Mouse (Mus musculus) MEL (cell line): Measurements from ENCODE around the gene Chrm3. TPM values are rescaled to one million over a fixed set of nuclear protein-coding genes. Genes with fewer than 3 reads are reported as not detected.
"Not testable (repeated sequence)": the region's sequence is repeated elsewhere in the genome, so short reads cannot be mapped to it uniquely, and the experiment has no call there.

Experiments
- DNase-seq: peaks from one replicate; pipeline ENCODE4 v3.0.0; 2011; ENCODE audit warnings: low read depth, low spot score
- H3K27ac ChIP-seq: 2 replicates; pipeline ENCODE4 v1.5.1; 2012; ENCODE audit warnings: low read depth, mild to moderate bottlenecking, control low read depth, low read length, moderate library complexity; ENCODE audit not compliant: control insufficient read depth
- H3K27me3 ChIP-seq, 2 experiments: fragments of 150-350 bp in 1 of 2; sonication (generic) in 1 of 2; 2 replicates each; pipeline ENCODE4 v1.6.1; 2012; ENCODE audit warnings: low read length in 2 of 2, mild to moderate bottlenecking in 2 of 2, improper control_type of control experiment in 1 of 2, moderate library complexity in 1 of 2; ENCODE audit not compliant: insufficient read depth in 2 of 2, control insufficient read depth in 1 of 2
- H3K36me3 ChIP-seq, 2 experiments: 2 replicates each; pipeline ENCODE4 v1.6.1; 2012 to 2014; ENCODE audit warnings: low read length in 2 of 2, improper control_type of control experiment in 1 of 2, inconsistent platforms in 1 of 2, mild to moderate bottlenecking in 1 of 2; ENCODE audit not compliant: insufficient read depth in 2 of 2, control insufficient read depth in 1 of 2
- H3K4me1 ChIP-seq, 2 experiments: fragments of 150-350 bp in 1 of 2; sonication (generic) in 1 of 2; 2 replicates each; pipeline ENCODE4 v1.6.1; 2012; ENCODE audit warnings: low read length in 2 of 2, improper control_type of control experiment in 1 of 2, mild to moderate bottlenecking in 1 of 2; ENCODE audit not compliant: insufficient read depth in 2 of 2, control insufficient read depth in 1 of 2
- H3K4me3 ChIP-seq, 2 experiments: fragments of 150-350 bp in 1 of 2; sonication (generic) in 1 of 2; 2 replicates each; pipeline ENCODE4 v1.5.1; 2012; ENCODE audit warnings: low read depth in 2 of 2, low read length in 2 of 2, mild to moderate bottlenecking in 2 of 2, moderate library complexity in 2 of 2, control low read depth in 1 of 2, improper control_type of control experiment in 1 of 2; ENCODE audit not compliant: control insufficient read depth in 1 of 2, insufficient read depth in 1 of 2
- H3K79me2 ChIP-seq: 2 replicates; pipeline ENCODE4 v1.6.1; 2012; ENCODE audit warnings: mild to moderate bottlenecking, low read length, moderate library complexity; ENCODE audit not compliant: control insufficient read depth, poor library complexity, insufficient read depth
- H3K9ac ChIP-seq: 2 replicates; pipeline ENCODE4 v1.6.1; 2012; ENCODE audit warnings: low read depth, mild to moderate bottlenecking, control low read depth, low read length, moderate library complexity; ENCODE audit not compliant: control insufficient read depth, poor library complexity, severe bottlenecking
- H3K9me3 ChIP-seq: fragments of 150-350 bp; sonication (generic); replicated peaks from 2 replicates; pipeline ENCODE4 v1.6.1; 2012; ENCODE audit warnings: mild to moderate bottlenecking, low read length, improper control_type of control experiment, moderate library complexity; ENCODE audit not compliant: insufficient read depth
- CHD1 ChIP-seq: IDR thresholded peaks from 2 replicates; pipeline ENCODE4 v1.6.1; 2012; ENCODE audit warnings: low read depth, mild to moderate bottlenecking, inconsistent platforms, low read length, improper control_type of control experiment
- E2F4 ChIP-seq: IDR thresholded peaks from 2 replicates; pipeline ENCODE4 v1.6.1; 2011; ENCODE audit warnings: low read depth, low read length, improper control_type of control experiment, borderline replicate concordance
- EP300 ChIP-seq, 2 experiments: IDR thresholded peaks; 2 replicates each; pipeline ENCODE4 v1.6.1; 2011; ENCODE audit warnings: improper control_type of control experiment in 2 of 2, low read length in 2 of 2, low read depth in 1 of 2, mild to moderate bottlenecking in 1 of 2
- GATA1 ChIP-seq: IDR thresholded peaks from 2 replicates; pipeline ENCODE4 v1.6.1; 2011; ENCODE audit warnings: low read depth, low read length, improper control_type of control experiment
- MXI1 ChIP-seq: IDR thresholded peaks from 2 replicates; pipeline ENCODE4 v1.6.1; 2011; ENCODE audit warnings: mild to moderate bottlenecking, low read depth, low read length, improper control_type of control experiment
- MYB ChIP-seq: IDR thresholded peaks from 2 replicates; pipeline ENCODE4 v1.6.1; 2011; ENCODE audit warnings: mild to moderate bottlenecking, low read depth, low read length, improper control_type of control experiment
- NELFE ChIP-seq: IDR thresholded peaks from 2 replicates; pipeline ENCODE4 v1.6.1; 2011; ENCODE audit warnings: low read depth, low read length, improper control_type of control experiment
- POLR2AphosphoS5 ChIP-seq: IDR thresholded peaks from 2 replicates; pipeline ENCODE4 v1.6.1; 2012; ENCODE audit warnings: low read depth, borderline replicate concordance, mild to moderate bottlenecking, inconsistent platforms, low read length, moderate library complexity, mixed read lengths
- SMC3 ChIP-seq: IDR thresholded peaks from 2 replicates; pipeline ENCODE4 v1.6.1; 2011; ENCODE audit warnings: low read depth, low read length, improper control_type of control experiment
- TAL1 ChIP-seq: IDR thresholded peaks from 2 replicates; pipeline ENCODE4 v1.6.1; 2012; ENCODE audit warnings: mild to moderate bottlenecking, inconsistent platforms, low read length, moderate library complexity, mixed read lengths
- TCF12 ChIP-seq: IDR thresholded peaks from 2 replicates; pipeline ENCODE4 v1.6.1; 2014; ENCODE audit warnings: low read depth, mild to moderate bottlenecking, inconsistent platforms, low read length, improper control_type of control experiment, moderate library complexity
- UBTF ChIP-seq: IDR thresholded peaks from 2 replicates; pipeline ENCODE4 v1.6.1; 2012; ENCODE audit warnings: low read depth, mild to moderate bottlenecking, inconsistent platforms, low read length, improper control_type of control experiment, moderate library complexity, borderline replicate concordance; ENCODE audit not compliant: insufficient read depth
- USF2 ChIP-seq, 2 experiments: IDR thresholded peaks; 2 replicates each; pipeline ENCODE4 v1.6.1; 2011 to 2012; ENCODE audit warnings: improper control_type of control experiment in 2 of 2, low read length in 2 of 2, borderline replicate concordance in 1 of 2, inconsistent platforms in 1 of 2, low read depth in 1 of 2, mild to moderate bottlenecking in 1 of 2; ENCODE audit not compliant: insufficient read depth in 1 of 2
- polyA plus RNA-seq, 2 experiments: library from polyadenylated mRNA; stranded (reverse) in 1 of 2; unstranded in 1 of 2; fragments of >175 nt in 1 of 2; fragments of >200 nt in 1 of 2; gene quantifications; 2 replicates each; pipeline versions ENCODE4 v1.2.1 to v1.2.4; 2012; ENCODE audit warnings: low replicate concordance in 2 of 2, low read depth in 1 of 2; ENCODE audit not compliant: insufficient read length in 2 of 2, insufficient read depth in 1 of 2, missing spikeins in 1 of 2
- total RNA-seq: library from RNA; depleted of rRNA; stranded (reverse); fragments of 300-350 nt; gene quantifications from 2 replicates; pipeline ENCODE4 v1.2.3, GENCODE M21; 2012; rRNA removed

Chrm3 gene
- total RNA-seq (not detected in 2 replicates), polyA plus RNA-seq (not detected)

- Histone ChIP-seq H3K27me3 (no peaks in the 10 kb centered on the region), H3K9me3 (no peaks in the 10 kb centered on the region), H3K4me3 (no peak within 1 kb of the TSS), H3K4me1 (no peaks in the 10 kb centered on the region), H3K36me3 (no peaks in the 10 kb centered on the region), H3K79me2 (no peaks in the 10 kb centered on the region), H3K9ac (no peak within 1 kb of the TSS), H3K27ac (no peak within 1 kb of the TSS)
- TF ChIP-seq EP300 (IDR thresholded peaks at IDR 0.05; ENCODE audit: low read depth in 1 of 2, low read length in 2 of 2) (no peak), NELFE (no peak), MXI1 (no peak), CHD1 (no peak), TCF12 (no peak), E2F4 (no peak)
- no peak for DNase-seq
Measured at GRCm38 (mm10) chr13:10360777-10361176, at the start of gene Chrm3. Chrm3 (minus strand) TSS chr13:10360847.

GRCm38 (mm10) chr13:10394364-10394763, 33.7 kb upstream of the Chrm3 start:
- Histone ChIP-seq H3K9me3 (no peaks in the 10 kb centered on the region), H3K27ac (no peak overlapping the region), H3K4me3 (no peak overlapping the region), H3K36me3 (no peaks in the 10 kb centered on the region), H3K27me3 (no peaks in the 10 kb centered on the region)
- DNase-seq = no peak
- no peak for TF ChIP-seq POLR2AphosphoS5
- no peak for TF ChIP-seq GATA1
- TF ChIP-seq USF2 (IDR thresholded peaks at IDR 0.05; ENCODE audit: borderline replicate concordance in 1 of 2, insufficient read depth in 1 of 2, low read depth in 1 of 2, low read length in 2 of 2) = no peak
- no peak for TF ChIP-seq MYB
- no peak for TF ChIP-seq TCF12
- TF ChIP-seq SMC3 = no peak
- no peak for TF ChIP-seq UBTF
- TF ChIP-seq CHD1 = no peak
- no peak for TF ChIP-seq TAL1
- TF ChIP-seq, all 39 proteins: peak for 0
- H3K9ac ChIP-seq = no peak overlapping the region
- no peaks in the 10 kb centered on the region for H3K79me2 ChIP-seq
- H3K4me1 ChIP-seq = no peaks in the 10 kb centered on the region

DNA sequence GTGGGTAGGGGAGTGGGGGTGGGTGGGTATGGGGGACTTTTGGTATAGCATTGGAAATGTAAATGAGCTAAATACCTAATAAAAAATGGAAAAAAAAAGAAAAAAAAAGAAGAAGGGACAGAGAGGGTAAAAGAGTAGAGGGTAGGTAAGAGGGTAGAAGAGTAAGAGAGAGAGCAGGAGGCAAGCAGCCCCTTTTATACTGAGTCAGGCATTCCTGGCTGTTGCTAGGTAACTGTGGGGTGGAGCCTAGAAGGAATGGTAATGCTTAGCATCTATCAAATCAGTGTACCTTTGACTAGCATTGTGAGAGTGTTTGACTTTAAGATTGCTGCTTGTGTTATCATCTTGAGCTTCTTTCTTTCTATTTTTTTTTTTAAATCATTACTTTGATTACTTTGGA, 14.8 kb upstream of the Chrm3 start:
- not testable (repeated sequence) for H3K27ac ChIP-seq, H3K4me3 ChIP-seq, H3K79me2 ChIP-seq, DNase-seq, H3K27me3 ChIP-seq, H3K9ac ChIP-seq, H3K36me3 ChIP-seq, H3K9me3 ChIP-seq, H3K4me1 ChIP-seq
